Mouse (Mus musculus) testis, adult 2 months (tissue): ENCODE data around the gene S1pr1.

Experiments
- CTCF ChIP-seq: fragments of 200-500 bp; IDR thresholded peaks from 2 replicates; pipeline ENCODE4 v1.5.1; 2012; ENCODE audit warnings: low read depth, mild to moderate bottlenecking, inconsistent platforms, low read length, moderate library complexity; ENCODE audit not compliant: control insufficient read depth, insufficient read depth, insufficient replicate concordance
- POLR2A ChIP-seq: fragments of 200-500 bp; IDR thresholded peaks from 2 replicates; pipeline ENCODE4 v1.6.1; 2012; ENCODE audit warnings: low read depth, mild to moderate bottlenecking, inconsistent platforms, low read length, moderate library complexity; ENCODE audit not compliant: control insufficient read depth

DNA sequence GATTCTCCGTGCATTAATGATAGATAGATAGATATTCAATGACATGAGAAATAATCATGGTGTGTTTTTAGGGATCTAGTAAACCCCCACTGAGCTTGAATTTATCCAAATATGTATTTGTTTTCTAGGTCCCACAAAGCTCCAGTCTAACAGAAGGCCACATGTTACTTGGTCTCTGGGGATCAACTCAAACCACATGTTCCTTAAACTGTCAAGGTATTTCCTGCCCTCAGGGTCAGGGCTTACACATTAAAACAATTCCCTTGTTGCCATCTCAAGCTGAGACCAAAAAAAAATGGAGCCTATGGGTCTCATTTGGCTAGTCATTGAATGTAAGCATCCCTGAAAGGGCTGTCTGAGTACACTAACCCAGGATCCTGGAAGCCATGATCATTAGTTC is 33.7 kb downstream of the S1pr1 start:
- TF ChIP-seq CTCF (no peak), POLR2A (no peak)
